Mouse (Mus musculus) embryonic fibroblast, embryonic 13.5 days (primary cell): ENCODE results near the gene Cdc27. TPM values are rescaled to one million over a fixed set of nuclear protein-coding genes. Genes with fewer than 3 reads are reported as not detected.

Source experiments
- H3K27ac ChIP-seq: 2 replicates; pipeline ENCODE4 v1.5.1; 2012; ENCODE audit warnings: low read length, control low read depth, inconsistent platforms; ENCODE audit not compliant: insufficient read depth
- H3K4me1 ChIP-seq: 2 replicates; pipeline ENCODE4 v1.6.1; 2011; ENCODE audit warnings: low read length; ENCODE audit not compliant: control insufficient read depth, insufficient read depth
- H3K4me3 ChIP-seq: 2 replicates; pipeline ENCODE4 v1.5.1; 2011; ENCODE audit warnings: mild to moderate bottlenecking, control low read depth, low read length; ENCODE audit not compliant: insufficient read depth
- CTCF ChIP-seq: IDR thresholded peaks from 2 replicates; pipeline ENCODE4 v1.5.1; 2011; ENCODE audit warnings: mild to moderate bottlenecking, control low read depth, low read length, moderate library complexity, borderline replicate concordance; ENCODE audit not compliant: insufficient read depth
- POLR2A ChIP-seq: IDR thresholded peaks from 2 replicates; pipeline ENCODE4 v1.6.1; 2011; ENCODE audit warnings: low read depth, mild to moderate bottlenecking, control low read depth, low read length, moderate library complexity
- polyA plus RNA-seq: library from polyadenylated mRNA; stranded (reverse); fragments of >200 nt; gene quantifications from 2 replicates; pipeline ENCODE4 v1.2.4, GENCODE M21; 2011; ENCODE audit warnings: low read depth; ENCODE audit not compliant: missing spikeins, insufficient read length

Cdc27 gene
- polyA plus RNA-seq, 1 experiment, result 111 TPM

GRCm38 (mm10) chr11:104510606-104511005 is 39.8 kb downstream of the Cdc27 start:
- Histone ChIP-seq H3K4me1 (no peaks in the 10 kb centered on the region), H3K4me3 (no peak overlapping the region), H3K27ac (no peak overlapping the region)
- TF ChIP-seq POLR2A (no peak), CTCF (no peak)

GRCm38 (mm10) chr11:104508455-104508854 is 42.0 kb downstream of the Cdc27 start:
- Histone ChIP-seq H3K4me3 (no peak overlapping the region), H3K4me1 (no peaks in the 10 kb centered on the region), H3K27ac (no peak overlapping the region)
- TF ChIP-seq CTCF (no peak), POLR2A (no peak)

- Histone ChIP-seq H3K27ac (no peak overlapping the region), H3K4me1 (no peaks in the 10 kb centered on the region), H3K4me3 (no peak overlapping the region)
- TF ChIP-seq POLR2A (no peak), CTCF (no peak)
Observed at GRCm38 (mm10) chr11:104488292-104488691, 62.1 kb downstream of the Cdc27 start.

- no peak overlapping the region for H3K27ac ChIP-seq
- no peaks in the 10 kb centered on the region for H3K4me1 ChIP-seq
Observed at GRCm38 (mm10) chr11:104481971-104482370, 68.4 kb downstream of the Cdc27 start.

GRCm38 (mm10) chr11:104479505-104479904 is 70.9 kb downstream of the Cdc27 start:
- TF ChIP-seq POLR2A (no peak), CTCF (no peak)
- Histone ChIP-seq H3K4me1 (no peaks in the 10 kb centered on the region), H3K4me3 (no peak overlapping the region), H3K27ac (no peak overlapping the region)

More at GRCm38 (mm10) chr11:104481971-104482370, 68.4 kb downstream of the Cdc27 start:
- TF ChIP-seq POLR2A (no peak), CTCF (no peak)
- H3K4me3 ChIP-seq, result no peak overlapping the region

GRCm38 (mm10) chr11:104469371-104469835 is 81.0 kb downstream of the Cdc27 start:
- Histone ChIP-seq H3K4me3 (peak overlapping the region; percentile 95), H3K27ac (no peak overlapping the region), H3K4me1 (peaks cover 5% of the 10 kb centered on the region)
- peak; percentile 65 for TF ChIP-seq POLR2A
- TF ChIP-seq CTCF, result no peak

GRCm38 (mm10) chr11:104468751-104469268 is 81.6 kb downstream of the Cdc27 start, which contains the start of gene Kansl1:
TSS of gene Kansl1 (minus strand) at chr11:104468861.
- Histone ChIP-seq H3K4me3 (peak within 1 kb of the TSS; percentile 95), H3K27ac (no peak within 1 kb of the TSS), H3K4me1 (peaks cover 5% of the 10 kb centered on the region)
- TF ChIP-seq POLR2A, result no peak
- no peak for TF ChIP-seq CTCF

GRCm38 (mm10) chr11:104467698-104468097 is 82.7 kb downstream of the Cdc27 start:
- 0 out of 2 replicates have a peak overlapping the region, but pooled peaks have one; percentile 10 for H3K4me3 ChIP-seq
- H3K4me1 ChIP-seq, result peaks cover 5% of the 10 kb centered on the region
- no peak overlapping the region for H3K27ac ChIP-seq
- TF ChIP-seq CTCF, result no peak

- Histone ChIP-seq H3K27ac (no peak overlapping the region), H3K4me3 (no peak overlapping the region), H3K4me1 (peaks cover under 1% of the 10 kb centered on the region; the same call in 1 of the 2 replicates)
- TF ChIP-seq POLR2A (no peak), CTCF (no peak)
Observed at GRCm38 (mm10) chr11:104461551-104461950, 88.9 kb downstream of the Cdc27 start.

GRCm38 (mm10) chr11:104459671-104460070 is 90.7 kb downstream of the Cdc27 start:
- Histone ChIP-seq H3K4me3 (no peak overlapping the region), H3K27ac (no peak overlapping the region), H3K4me1 (no peaks in the 10 kb centered on the region; the same call in 1 of the 2 replicates)
- no peak for TF ChIP-seq CTCF
- no peak for TF ChIP-seq POLR2A
